Mouse (Mus musculus) NIH3T3 (cell line): ENCODE measurements around the gene Cep162.

Experiments used
- DNase-seq: peaks from one replicate; pipeline ENCODE4 v3.0.0-alpha.2; 2012; ENCODE audit warnings: low read depth

Cep162 gene

DNA sequence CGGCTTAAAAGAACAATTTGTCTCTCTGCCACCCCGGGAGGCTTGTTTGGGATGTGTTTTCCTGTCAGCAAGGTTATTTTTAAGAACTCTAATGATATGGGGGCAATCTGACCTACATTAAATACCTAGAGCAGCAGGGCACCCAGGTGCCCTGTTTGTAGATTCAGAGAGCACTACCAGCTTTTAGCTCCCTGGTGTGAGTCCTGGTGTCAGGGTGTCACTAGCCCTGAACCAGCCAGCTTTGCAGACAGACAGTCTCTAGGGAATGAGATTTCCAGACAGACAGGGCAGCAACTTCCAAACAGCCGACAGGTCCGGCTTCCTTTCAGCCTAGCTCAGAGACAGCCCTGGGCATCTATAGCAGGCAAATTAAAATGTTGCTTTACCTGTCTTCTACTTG, 92.8 kb downstream of the Cep162 start:
- DNase-seq, result no peak

- no peak for DNase-seq
Measured at GRCm38 (mm10) chr9:87152641-87153325, 102.6 kb downstream of the Cep162 start.

- no peak for DNase-seq
Measured at GRCm38 (mm10) chr9:87147927-87148326, 107.4 kb downstream of the Cep162 start.

- no peak for DNase-seq
Measured at GRCm38 (mm10) chr9:87146400-87146799, 108.9 kb downstream of the Cep162 start.

DNA sequence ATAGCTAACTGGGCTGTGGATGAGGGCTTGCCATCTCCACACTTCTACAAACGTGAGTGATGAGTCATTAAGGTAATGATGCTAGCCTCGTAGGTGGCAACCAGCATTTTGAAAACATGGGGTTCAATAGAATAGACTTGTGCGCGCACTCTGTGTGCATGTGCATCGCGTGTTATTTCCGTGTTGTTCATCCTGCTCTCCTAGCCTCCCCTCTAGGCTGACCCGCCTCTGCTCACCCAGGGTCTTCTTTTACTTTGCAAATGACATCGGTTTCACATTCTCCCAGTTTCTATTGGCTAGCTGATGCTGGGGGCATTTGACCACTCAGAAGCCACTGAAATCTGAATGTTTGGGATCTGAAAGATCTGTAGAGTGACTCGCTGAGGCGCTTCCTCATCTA, 109.7 kb downstream of the Cep162 start:
- no peak for DNase-seq

- no peak for DNase-seq
Measured at GRCm38 (mm10) chr9:87145180-87145579, 110.2 kb downstream of the Cep162 start.

DNA sequence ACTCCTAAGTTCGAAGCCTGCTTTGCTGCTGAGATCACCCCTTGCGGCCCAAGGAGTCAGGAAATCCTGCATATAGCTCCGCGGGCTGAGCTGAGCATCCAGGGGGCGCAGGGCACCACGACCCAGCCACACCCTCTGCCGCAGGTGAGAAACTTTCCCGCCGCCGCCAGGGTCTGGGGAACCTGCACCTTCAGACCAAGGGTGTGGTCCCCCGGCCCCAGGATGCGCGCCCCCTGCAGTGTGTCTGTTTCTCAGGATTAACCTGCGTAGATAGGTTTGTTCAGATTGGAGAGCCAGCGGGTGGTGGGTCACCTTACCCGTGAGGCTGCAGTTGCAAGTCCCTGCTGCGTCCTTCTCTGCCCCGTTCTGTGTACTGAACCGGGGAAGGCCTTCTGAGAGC, 110.8 kb downstream of the Cep162 start:
- DNase-seq, result no peak

DNA sequence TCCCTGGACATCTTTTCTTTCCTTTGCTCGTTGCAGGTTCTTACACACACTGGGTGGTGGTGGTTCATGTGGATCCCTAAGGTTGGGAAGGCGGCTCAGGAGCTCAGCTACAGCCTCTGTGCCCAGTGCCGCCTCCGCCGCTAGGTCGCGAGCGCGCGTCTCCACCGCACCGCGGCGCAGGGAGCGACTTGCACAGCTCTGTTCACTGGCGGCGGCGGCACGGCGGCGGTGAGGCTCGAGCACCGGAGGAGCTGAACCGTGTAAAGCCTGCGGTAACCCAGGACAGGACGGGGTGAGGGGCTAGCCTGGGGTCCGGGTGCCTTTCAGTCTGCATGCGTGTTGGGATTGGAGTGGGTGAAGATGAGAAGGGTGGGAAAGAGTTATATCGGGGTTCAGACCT, 111.2 kb downstream of the Cep162 start, which contains the start of gene Mrap2:
TSS of gene Mrap2 (plus strand) at position 201 of the 400 bp plus-strand sequence.
- no peak for DNase-seq

DNA sequence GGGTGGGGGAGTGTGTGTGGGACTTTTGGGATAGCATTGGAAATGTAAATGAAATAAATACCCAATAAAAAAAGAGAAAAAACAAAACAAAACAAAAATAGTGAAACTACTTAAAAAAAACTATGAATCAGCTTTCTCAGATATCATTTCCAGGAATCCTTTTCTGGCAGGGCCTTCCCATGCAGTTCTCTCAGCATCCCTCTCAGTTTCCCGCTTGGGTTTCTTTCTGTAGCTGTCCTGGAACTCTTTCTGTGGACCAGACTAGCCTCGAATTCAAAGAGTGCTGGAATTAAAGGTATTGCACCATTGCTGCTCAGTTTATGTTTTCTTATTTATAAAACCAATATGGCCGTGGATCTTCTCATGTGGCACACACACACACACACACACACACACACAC, 112.3 kb downstream of the Cep162 start:
- DNase-seq, result peak; percentile 35
